Mouse (Mus musculus) bone marrow macrophage, adult 2 months (primary cell): ENCODE measurements at regions not wholly inside any gene's neighbourhood (a gene's known extent, or its start where the extent isn't known, plus 50 kb on each side); places are given as distances from the start of the nearest gene placed in this dataset.
"Not testable (repeated sequence)": the region's sequence is repeated elsewhere in the genome, so short reads cannot be mapped to it uniquely, and the experiment has no call there.

Experiments
- H3K27ac ChIP-seq: 2 replicates; pipeline ENCODE4 v1.5.1; 2012; ENCODE audit warnings: low read depth, low read length; ENCODE audit not compliant: insufficient read depth
- H3K4me1 ChIP-seq: 2 replicates; pipeline ENCODE4 v1.6.1; 2012; ENCODE audit warnings: low read length; ENCODE audit not compliant: control insufficient read depth, insufficient read depth
- H3K4me3 ChIP-seq: 2 replicates; pipeline ENCODE4 v1.5.1; 2012; ENCODE audit warnings: mild to moderate bottlenecking, low read length, moderate library complexity; ENCODE audit not compliant: insufficient read depth
- CTCF ChIP-seq: IDR thresholded peaks from 2 replicates; pipeline ENCODE4 v1.5.1; 2012; ENCODE audit warnings: low read depth, mild to moderate bottlenecking, low read length, moderate library complexity
- POLR2A ChIP-seq: IDR thresholded peaks from 2 replicates; pipeline ENCODE4 v1.6.1; 2012; ENCODE audit warnings: mild to moderate bottlenecking, low read depth, low read length, borderline replicate concordance

DNA sequence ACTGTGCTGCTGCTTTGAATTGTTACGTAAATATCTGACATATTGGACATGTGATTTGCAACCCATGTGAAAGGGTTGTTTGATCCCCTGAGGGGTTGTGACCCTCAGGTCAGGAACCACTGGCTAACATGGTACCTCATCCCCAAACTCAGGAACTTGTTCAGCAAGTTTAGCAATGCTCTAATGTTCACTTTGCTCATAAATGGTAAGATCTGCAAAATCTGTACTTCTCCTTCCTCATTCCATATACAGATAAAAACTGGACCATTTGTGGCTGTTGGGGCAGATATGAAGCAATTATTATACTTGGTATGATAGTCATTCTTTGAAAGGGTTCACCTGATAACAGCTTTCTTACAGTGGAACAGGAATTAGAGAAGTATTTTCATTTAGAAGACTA is 463.7 kb upstream of the Acvr2a start:
- Histone ChIP-seq H3K4me1 (peaks cover 6% of the 10 kb centered on the region), H3K27ac (peak overlapping the region; percentile 28), H3K4me3 (no peak overlapping the region)
- TF ChIP-seq POLR2A = no peak
- TF ChIP-seq CTCF = no peak

DNA sequence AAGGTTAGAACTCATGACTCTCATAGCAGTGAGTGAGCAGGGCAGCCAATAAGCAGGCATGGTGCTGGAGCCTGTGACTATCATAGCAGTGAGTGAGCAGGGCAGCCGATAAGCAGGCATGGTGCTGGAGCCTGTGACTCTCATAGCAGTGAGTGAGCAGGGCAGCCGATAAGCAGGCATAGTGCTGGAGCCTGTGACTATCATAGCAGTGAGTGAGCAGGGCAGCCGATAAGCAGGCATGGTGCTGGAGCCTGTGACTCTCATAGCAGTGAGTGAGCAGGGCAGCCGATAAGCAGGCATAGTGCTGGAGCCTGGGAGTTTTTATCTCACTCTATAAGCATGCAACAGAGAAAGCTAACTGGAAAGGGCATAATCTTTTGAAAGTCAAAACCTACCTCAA is 442.3 kb upstream of the Acvr2a start:
- H3K4me1 ChIP-seq, H3K27ac ChIP-seq, H3K4me3 ChIP-seq: not testable (repeated sequence)

DNA sequence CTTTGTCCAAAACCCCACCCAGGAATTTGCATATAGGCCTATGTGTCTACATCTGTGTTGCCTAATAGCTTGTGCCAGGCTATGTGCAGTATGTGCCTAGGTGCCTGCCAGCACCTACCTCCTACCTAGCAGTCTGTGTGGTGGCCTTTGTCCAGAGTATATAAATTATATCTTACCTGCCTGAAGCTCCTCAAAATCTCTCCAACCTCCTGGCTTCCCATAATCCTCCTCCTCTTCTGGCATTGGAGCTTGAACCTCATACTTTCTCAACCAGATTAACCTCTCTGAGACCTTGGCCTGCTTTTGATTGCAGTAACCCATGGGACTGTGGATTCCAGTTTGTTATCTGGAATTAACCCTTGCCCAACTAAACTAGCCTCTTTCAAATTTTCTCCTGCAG is 440.8 kb upstream of the Acvr2a start:
- no peak overlapping the region for H3K27ac ChIP-seq
- no peaks in the 10 kb centered on the region for H3K4me1 ChIP-seq
- TF ChIP-seq CTCF (no peak), POLR2A (no peak)
- no peak overlapping the region for H3K4me3 ChIP-seq

DNA sequence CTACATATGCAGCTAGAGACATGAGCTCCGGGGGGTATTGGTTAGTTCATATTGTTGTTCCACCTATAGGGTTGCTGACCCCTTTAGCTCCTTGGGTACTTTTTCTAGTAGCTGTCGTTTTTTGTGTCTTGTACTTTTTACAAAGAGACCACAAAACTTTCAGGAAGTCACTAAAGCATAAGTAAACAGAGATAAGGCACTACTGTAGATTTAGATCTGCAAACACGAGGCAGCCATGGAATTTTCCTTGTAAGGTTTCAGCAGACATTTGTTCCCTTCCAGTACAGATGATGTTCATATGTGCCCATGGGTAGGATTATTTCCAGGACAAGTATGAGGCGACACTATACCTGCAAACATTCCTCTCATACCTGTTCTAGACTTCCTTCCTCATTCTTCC is 439.6 kb upstream of the Acvr2a start:
- no peak for TF ChIP-seq POLR2A
- no peak for TF ChIP-seq CTCF
- no peak overlapping the region for H3K4me3 ChIP-seq
- no peak overlapping the region for H3K27ac ChIP-seq
- H3K4me1 ChIP-seq = no peaks in the 10 kb centered on the region

DNA sequence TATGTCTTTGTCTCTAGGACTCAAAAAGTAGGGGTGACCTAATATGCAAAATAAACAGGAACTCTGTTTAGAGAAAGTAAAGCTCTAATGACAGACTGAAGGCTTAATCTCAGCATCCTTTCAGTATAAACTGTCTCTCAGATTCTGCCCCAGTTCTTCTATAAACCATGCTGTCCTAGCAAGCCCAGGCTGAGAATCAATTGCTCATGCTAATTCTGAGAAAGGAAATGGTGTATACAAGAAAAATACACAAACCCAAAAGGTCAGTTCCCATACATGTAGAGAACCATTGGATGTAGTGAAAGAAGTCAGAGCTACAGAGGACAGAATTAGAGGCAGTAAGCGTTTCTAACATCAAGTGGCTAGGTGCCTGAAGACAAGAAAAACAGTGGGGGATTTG is 435.7 kb upstream of the Acvr2a start:
- TF ChIP-seq CTCF = no peak
- no peak for TF ChIP-seq POLR2A
- peaks cover 8% of the 10 kb centered on the region for H3K4me1 ChIP-seq
- no peak overlapping the region for H3K4me3 ChIP-seq
- no peak overlapping the region for H3K27ac ChIP-seq

DNA sequence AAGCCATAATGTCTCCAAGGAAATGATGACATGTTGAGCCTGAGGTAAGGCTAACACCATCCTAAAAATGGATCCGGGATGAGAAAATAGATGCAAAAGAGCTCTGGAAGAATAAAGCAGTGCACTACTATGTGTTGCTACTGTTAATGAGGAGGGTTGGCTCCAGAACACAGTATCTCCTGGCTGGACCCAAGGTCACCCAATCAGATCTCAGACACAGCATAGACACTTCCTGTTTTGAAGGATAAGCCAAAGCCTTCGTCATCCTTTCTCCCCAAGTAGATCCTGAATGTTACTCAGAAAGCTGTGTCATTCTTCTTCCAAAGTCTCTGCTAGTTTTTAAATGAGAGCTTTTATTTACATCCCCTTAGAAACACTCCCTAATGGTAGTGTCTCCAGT is 435.2 kb upstream of the Acvr2a start:
- H3K4me3 ChIP-seq = no peak overlapping the region
- TF ChIP-seq POLR2A = no peak
- TF ChIP-seq CTCF = no peak

DNA sequence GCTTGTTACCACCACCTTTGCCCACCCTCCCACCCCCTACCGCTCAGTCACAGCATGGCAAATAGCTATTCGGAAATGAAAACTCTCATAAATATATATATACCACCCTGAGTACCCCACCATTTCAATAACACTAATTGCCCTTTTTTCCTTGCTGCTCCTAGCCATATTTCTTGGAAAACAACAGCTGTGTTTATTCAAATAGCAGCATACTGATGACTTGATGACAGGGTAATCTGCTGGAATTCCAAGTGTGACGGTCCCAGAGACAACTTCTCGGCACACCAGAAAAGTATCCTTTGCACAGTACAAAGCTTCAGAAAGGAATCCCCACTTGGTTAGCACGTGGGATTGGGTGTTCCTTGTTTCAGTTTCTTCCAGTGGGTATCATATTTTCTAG is 433.8 kb upstream of the Acvr2a start:
- Histone ChIP-seq H3K4me1 (peaks cover 10% of the 10 kb centered on the region), H3K4me3 (no peak overlapping the region), H3K27ac (no peak overlapping the region)
- TF ChIP-seq POLR2A = no peak
- TF ChIP-seq CTCF = no peak

More for the DNA sequence above, 435.2 kb upstream of the Acvr2a start:
- Histone ChIP-seq H3K4me1 (peaks cover 10% of the 10 kb centered on the region), H3K27ac (no peak overlapping the region)

DNA sequence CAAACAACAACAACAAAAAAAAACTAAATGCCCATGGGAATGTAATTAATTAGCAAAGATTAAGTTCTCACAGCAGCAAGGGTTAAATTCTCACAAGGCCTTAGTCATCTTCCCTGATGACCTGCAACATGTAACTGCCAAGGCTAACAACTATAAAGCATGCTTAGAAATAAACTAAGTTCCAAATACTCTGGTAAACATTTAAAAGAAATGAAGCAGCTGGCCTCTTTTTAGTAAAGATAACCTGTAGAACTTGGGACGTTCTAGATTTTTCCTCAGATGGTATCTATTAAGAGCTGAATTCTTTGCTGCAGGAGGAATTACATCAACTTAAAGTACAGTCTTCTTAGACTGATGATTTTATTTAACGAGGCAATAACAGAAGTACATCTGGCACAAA is 433.1 kb upstream of the Acvr2a start:
- no peak overlapping the region for H3K27ac ChIP-seq
- H3K4me1 ChIP-seq = peaks cover 10% of the 10 kb centered on the region
- H3K4me3 ChIP-seq = no peak overlapping the region
- TF ChIP-seq POLR2A = no peak
- TF ChIP-seq CTCF = no peak

DNA sequence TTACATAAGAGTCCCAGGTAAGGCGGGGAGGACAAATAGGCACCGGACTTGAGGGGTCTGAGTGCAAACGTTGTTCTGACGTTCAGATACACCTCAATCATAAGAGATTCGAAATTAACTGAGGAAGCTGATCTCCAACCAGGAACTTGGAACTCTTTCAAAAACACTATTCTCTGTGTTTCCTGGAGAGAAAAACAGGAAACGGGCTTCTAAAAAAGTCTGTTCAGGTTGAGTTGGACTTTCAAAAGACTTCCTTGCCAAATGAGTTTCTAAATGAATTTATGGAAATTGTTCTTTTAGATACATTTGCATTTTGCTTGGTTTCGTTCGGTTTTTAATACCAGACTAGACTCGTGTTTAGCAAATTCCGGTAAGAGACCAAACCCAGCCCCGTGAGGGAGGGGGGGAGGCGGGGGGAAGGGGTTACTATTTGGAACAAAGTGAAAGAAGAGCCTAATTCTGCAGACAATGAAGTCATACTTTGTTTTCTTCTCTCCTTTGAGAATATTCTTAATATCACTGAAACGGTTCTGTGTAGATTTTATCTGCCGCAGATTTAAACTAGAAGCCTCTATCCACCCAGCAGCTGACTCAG is 432.3 kb upstream of the Acvr2a start:
- peak overlapping the region; percentile 11; the same call in 1 of the 2 replicates for H3K4me3 ChIP-seq
- no peak overlapping the region for H3K27ac ChIP-seq
- no peak for TF ChIP-seq POLR2A
- no peak for TF ChIP-seq CTCF
- peaks cover 10% of the 10 kb centered on the region for H3K4me1 ChIP-seq

DNA sequence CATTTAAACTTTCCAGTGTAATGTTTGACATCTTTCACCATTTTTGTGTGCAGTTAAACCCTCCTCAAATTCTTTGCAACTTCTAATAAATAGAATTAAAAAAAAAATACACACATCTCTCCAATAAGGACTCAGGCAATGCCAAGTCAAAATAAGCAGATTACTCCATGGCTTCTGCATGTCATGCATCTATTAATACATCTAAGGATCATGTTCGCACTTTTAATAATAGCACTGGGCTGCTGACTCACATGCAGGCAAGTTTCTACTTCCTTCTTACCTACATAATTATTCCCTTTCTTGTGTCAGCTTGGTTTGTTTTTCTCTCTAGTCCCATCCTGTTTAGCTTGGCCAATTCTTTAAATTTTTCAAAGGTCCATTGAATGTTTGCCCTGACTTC is 415.4 kb upstream of the Acvr2a start:
- H3K27ac ChIP-seq = peak overlapping the region; percentile 62

DNA sequence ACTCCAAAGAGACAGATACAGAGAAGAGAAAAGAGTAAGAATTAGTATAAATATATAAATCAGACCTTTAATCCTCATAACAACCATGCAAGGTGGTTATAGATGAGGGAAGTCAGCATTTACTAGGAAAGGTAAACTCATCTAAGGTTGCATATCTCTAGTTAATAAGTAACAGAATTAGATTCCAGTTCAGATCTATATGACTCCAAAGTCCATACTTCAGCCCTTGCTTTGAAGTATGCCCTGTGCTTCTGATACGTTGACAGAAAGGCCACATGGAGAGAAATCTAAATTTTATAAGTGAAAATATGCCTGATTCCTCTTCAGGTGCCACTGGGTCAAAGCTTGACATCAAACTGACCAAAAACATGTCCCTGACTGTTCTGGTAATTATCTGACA is 414.7 kb upstream of the Acvr2a start:
- Histone ChIP-seq H3K4me1 (peaks cover 30% of the 10 kb centered on the region), H3K27ac (peak overlapping the region; percentile 62), H3K4me3 (no peak overlapping the region)
- no peak for TF ChIP-seq CTCF
- no peak for TF ChIP-seq POLR2A

More for the DNA sequence above, 415.4 kb upstream of the Acvr2a start:
- TF ChIP-seq CTCF = no peak
- no peak for TF ChIP-seq POLR2A
- peaks cover 30% of the 10 kb centered on the region for H3K4me1 ChIP-seq
- H3K4me3 ChIP-seq = no peak overlapping the region
